Mouse (Mus musculus) lung, adult 2 months (tissue): ENCODE measurements at regions not wholly inside any gene's neighbourhood (a gene's known extent, or its start where the extent isn't known, plus 50 kb on each side); places are given as distances from the start of the nearest gene placed in this dataset.

Experiments
- DNase-seq: peaks from one replicate; pipeline ENCODE4 v3.0.0; 2022
- H3K4me1 ChIP-seq: fragments of 200-500 bp; 2 replicates; pipeline ENCODE4 v1.6.1; 2011; ENCODE audit warnings: low read length; ENCODE audit not compliant: control insufficient read depth, insufficient read depth
- H3K4me3 ChIP-seq: fragments of 200-500 bp; replicated peaks from 2 replicates; pipeline ENCODE3; 2011; ENCODE audit warnings: low read depth, mild to moderate bottlenecking, control low read depth, low read length; ENCODE audit errors: extremely low read depth
- CTCF ChIP-seq: fragments of 200-500 bp; IDR thresholded peaks from 2 replicates; pipeline ENCODE4 v1.5.1; 2011; ENCODE audit warnings: mild to moderate bottlenecking, low read length, control low read depth; ENCODE audit not compliant: insufficient read depth
- POLR2A ChIP-seq: fragments of 200-500 bp; IDR thresholded peaks from 2 replicates; pipeline ENCODE4 v1.6.1; 2011; ENCODE audit warnings: low read depth, mild to moderate bottlenecking, control low read depth, low read length, borderline replicate concordance; ENCODE audit errors: extremely low read depth
- WGBS: fragments of 180-500 bp; shearing (Covaris S2); methylation state at CpG from one replicate; pipeline ENCODE4 v1.1.7; 2018; 5-methylcytosine and 5-hydroxymethylcytosine counted together

GRCm38 (mm10) chr10:118769751-118770150 lies 100.3 kb downstream of the Dyrk2 start:
- Histone ChIP-seq H3K4me1 (peaks cover 7% of the 10 kb centered on the region), H3K4me3 (no peak overlapping the region)
- TF ChIP-seq POLR2A (no peak), CTCF (no peak)
- DNase-seq: no peak
- 84% methylated on average over 4 of the region's 4 CpGs for WGBS

- no peaks in the 10 kb centered on the region for H3K4me1 ChIP-seq
- WGBS: 92% methylated on average over 10 of the region's 10 CpGs
- TF ChIP-seq POLR2A (no peak), CTCF (no peak)
- no peak overlapping the region for H3K4me3 ChIP-seq
- no peak for DNase-seq
Observed at GRCm38 (mm10) chr10:118778656-118779055, 91.4 kb downstream of the Dyrk2 start.

DNA sequence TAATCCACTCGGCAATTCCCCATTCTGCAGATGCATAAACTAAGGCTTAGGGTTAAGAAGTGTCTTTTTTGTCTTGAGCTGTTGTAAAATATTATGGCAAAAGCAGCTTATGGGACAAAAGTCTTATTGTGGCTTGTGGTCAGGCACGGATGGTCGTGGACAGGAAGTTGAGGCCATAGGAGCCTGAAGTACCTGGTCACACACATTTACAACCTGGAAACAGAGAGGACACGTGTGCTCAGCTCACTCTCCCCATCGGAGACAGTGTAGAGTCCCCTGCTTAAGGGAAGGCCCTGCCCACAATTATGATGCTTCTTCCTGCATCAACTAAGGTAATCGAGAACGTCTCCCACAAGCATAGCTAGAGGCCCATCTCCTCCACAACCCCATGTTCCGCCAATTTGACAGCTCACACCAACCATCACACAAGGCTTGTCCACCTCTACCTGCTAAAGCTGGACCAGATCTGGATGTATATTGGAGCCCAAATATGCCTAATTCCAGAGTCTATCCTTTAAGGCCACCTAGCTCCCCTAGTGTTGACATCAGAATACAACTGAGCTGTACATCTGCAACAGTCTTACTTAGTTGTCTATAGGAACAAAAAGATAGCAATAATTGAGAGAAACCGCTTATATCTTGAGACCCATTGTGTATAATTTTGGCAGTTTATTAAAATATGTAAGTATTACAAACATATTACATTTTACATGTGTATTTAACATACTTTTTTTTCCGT lies 89.0 kb downstream of the Dyrk2 start:
- TF ChIP-seq CTCF: no peak
- no peak for TF ChIP-seq POLR2A
- Histone ChIP-seq H3K4me3 (no peak overlapping the region), H3K4me1 (no peaks in the 10 kb centered on the region)
- WGBS: 86% methylated on average over 10 of the region's 10 CpGs
- DNase-seq: no peak

- no peak for DNase-seq
- Histone ChIP-seq H3K4me3 (no peak overlapping the region), H3K4me1 (no peaks in the 10 kb centered on the region)
- TF ChIP-seq POLR2A: no peak
- no peak for TF ChIP-seq CTCF
- 38% methylated on average over 10 of the region's 10 CpGs for WGBS
Observed at GRCm38 (mm10) chr10:118781811-118782232, 88.2 kb downstream of the Dyrk2 start.

GRCm38 (mm10) chr10:118782646-118783045 lies 87.4 kb downstream of the Dyrk2 start:
- Histone ChIP-seq H3K4me3 (no peak overlapping the region), H3K4me1 (no peaks in the 10 kb centered on the region)
- no peak for TF ChIP-seq CTCF
- no peak for TF ChIP-seq POLR2A
- DNase-seq: no peak
- 55% methylated on average over 6 of the region's 6 CpGs for WGBS

DNA sequence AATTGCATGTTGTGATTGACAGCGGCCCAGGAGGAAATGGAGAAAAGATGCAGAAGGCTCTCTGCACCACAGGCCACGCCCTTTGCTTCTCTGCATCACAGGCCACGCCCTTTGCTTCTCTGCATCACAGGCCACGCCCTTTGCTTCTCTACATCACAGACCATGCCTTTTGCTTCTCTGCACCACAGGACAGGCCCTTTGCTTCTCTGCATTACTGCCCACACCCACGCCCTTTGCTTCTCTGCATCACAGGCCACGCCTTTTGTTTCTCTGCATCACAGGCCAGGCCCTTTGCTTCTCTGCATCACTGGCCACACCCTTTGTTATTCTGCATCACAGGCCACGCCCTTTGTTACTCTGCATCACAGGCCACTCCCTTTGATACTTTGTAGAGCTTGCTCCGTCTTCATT lies 82.7 kb downstream of the Dyrk2 start:
- Histone ChIP-seq H3K4me3 (no peak overlapping the region), H3K4me1 (no peaks in the 10 kb centered on the region)
- TF ChIP-seq POLR2A (no peak), CTCF (no peak)
- DNase-seq: no peak
- WGBS: 88% methylated on average over 8 of the region's 8 CpGs

DNA sequence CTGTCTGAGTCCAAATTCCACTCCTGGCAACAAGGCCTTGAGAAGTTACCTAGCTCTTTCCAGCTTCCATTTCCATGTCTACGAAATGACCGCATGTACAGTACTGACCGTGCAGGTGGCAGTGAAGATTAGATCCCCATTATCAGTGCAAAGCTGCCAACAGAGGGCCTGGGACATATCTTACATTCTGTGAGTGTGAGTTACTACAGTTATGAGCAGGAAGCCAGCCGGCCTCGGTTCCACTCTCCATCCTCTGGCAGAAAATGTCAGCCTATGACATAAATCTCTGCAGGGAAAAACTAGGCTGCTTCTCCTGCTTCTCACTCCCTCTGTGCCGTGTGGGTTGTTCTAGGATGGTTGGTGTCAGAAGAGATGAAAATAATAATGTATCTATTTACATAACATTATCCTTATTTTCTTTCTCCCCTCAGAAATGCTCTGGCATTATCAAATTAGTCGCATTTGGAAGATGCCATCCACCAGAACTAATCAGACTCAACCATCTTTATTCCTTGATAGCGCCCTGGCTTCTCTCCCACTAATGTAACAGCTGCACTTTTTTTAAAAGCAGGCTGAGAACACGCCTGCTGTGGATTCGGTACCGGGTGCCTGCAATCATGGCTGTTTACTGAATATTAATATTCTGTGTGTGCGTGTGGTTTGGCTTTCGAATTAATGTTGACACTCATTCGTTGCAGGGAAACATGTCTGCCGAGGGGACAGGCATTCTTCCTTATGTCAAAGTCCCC lies 77.5 kb downstream of the Dyrk2 start:
- no peak for TF ChIP-seq CTCF
- no peak for TF ChIP-seq POLR2A
- 82% methylated on average over 15 of the region's 15 CpGs for WGBS
- no peak for DNase-seq
- H3K4me1 ChIP-seq: no peaks in the 10 kb centered on the region
- no peak overlapping the region for H3K4me3 ChIP-seq

GRCm38 (mm10) chr10:118793794-118794193 lies 76.2 kb downstream of the Dyrk2 start:
- no peak for DNase-seq
- no peaks in the 10 kb centered on the region for H3K4me1 ChIP-seq
- TF ChIP-seq CTCF: no peak
- TF ChIP-seq POLR2A: no peak
- 90% methylated on average over 2 of the region's 2 CpGs for WGBS
- H3K4me3 ChIP-seq: no peak overlapping the region

DNA sequence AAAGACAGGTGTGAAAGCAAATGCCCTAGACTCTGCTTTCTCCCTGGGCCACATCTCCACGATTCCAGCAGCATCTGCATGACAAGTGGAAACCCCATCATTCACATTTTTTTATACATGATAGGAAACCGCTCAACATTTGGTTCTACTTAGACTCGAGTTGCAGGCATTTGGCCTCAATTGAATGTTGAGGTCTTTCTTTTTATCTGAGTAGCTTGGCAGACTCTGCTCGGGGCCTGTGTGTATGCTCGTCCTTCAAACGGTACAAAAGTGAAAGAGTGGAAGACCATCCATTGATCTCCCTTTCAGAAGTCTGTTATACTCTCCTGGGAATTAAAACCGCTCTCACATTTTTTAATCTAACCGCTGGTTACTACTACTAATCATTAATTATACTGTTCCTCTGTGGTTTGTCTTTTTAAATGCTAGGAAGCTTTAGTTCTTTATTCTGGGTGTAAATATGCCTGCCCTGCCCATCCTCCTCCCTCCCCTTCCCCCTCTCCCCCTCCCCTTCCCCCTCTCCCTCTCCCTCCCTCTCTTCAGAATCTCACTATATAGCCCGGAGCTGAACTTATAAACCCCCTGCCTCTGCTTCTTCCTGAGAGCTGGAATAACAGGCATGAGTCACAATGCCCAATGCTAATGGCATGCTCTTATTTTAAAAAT lies 75.5 kb downstream of the Dyrk2 start:
- DNase-seq: no peak
- TF ChIP-seq CTCF (no peak), POLR2A (no peak)
- Histone ChIP-seq H3K4me1 (no peaks in the 10 kb centered on the region), H3K4me3 (no peak overlapping the region)
- WGBS: 54% methylated on average over 9 of the region's 9 CpGs

DNA sequence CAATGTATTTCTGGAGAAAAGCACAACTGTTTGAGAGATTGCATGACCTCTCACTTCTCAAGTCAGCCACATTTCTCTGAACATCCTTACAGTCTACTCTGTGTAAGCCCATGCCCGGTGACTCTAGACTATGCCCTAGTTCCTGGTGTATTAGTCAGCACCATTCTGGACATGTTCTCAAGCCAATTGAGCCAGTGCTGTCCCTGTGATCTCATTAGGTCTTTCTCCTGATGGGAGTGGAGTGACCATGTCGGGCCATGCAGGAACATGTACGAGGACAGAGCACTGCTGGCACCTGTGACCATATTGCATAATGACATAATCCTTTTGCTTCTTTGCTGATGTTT lies 75.0 kb downstream of the Dyrk2 start:
- no peak for DNase-seq
- H3K4me1 ChIP-seq: no peaks in the 10 kb centered on the region
- no peak overlapping the region for H3K4me3 ChIP-seq
- TF ChIP-seq POLR2A (no peak), CTCF (no peak)
- 79% methylated on average over 3 of the region's 3 CpGs for WGBS
